Mouse (Mus musculus): ENCODE measurements around the gene Mamld1. TPM values are rescaled to one million over a fixed set of nuclear protein-coding genes. Genes with fewer than 3 reads are reported as not detected.
"Not testable (repeated sequence)": the region's sequence is repeated elsewhere in the genome, so short reads cannot be mapped to it uniquely, and the experiment has no call there.

Mamld1 gene
- polyA plus RNA-seq (2015; fragmentation: Nextera tagmentation; extraction: Ambion mirVana): 5.4 and 5.6 TPM in 2 replicates

DNA sequence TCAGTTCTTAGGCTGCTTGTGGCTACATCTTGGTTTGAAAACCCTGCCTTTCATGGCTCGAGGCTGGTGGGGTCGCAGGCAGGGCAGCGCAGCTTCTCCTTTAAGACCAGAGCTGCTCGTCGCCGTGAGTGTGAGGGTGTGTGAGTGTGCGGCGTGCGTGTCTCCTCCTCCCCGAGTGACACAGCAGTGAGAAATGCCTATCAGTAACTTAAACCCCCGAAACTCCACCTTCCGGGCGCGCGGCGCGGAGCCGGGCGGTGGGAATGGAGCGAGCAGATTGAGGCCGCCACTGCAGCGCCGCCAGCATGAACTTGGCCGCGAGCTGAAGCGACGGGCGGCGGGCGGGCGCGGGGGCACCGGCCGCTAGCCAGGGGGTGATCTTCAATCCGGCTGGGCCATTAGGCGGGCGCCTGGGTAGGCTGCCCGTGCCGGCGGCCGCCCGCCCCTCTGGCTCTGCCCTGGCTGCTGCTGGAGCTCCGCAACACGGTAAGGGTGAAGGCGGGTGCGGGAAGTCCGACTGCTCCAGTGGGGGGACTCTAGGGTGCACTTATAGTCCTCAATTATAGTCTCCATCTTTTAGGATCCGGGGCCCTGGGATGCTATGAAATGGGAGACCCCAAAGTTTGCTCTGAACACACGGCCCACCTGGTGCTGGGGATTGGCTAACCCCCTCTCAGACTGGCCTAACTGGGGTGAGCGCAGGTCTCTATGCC, at the start of gene Mamld1:
Gene Mamld1, plus strand, starts transcription at position 393 of the 713 bp plus-strand sequence.
- Histone ChIP-seq H3K27me3 (replicated peaks) (peaks cover 4% of the 10 kb centered on the region; the same call in 1 of the 2 replicates), H3K4me2 (peak within 1 kb of the TSS; percentile 69), H3K9ac (peak within 1 kb of the TSS; percentile 55), H3K27ac (peak within 1 kb of the TSS; percentile 82), H3K4me3 (peak within 1 kb of the TSS; percentile 58), H3K36me3 (replicated peaks) (no peaks in the 10 kb centered on the region), H3K4me1 (peaks cover 4% of the 10 kb centered on the region; the same call in 1 of the 2 replicates), H3K9me3 (no peaks in the 10 kb centered on the region)
- ATAC-seq (replicated peaks): peak; percentile 87
- WGBS: 19% methylated on average over 50 of the region's 50 CpGs

DNA sequence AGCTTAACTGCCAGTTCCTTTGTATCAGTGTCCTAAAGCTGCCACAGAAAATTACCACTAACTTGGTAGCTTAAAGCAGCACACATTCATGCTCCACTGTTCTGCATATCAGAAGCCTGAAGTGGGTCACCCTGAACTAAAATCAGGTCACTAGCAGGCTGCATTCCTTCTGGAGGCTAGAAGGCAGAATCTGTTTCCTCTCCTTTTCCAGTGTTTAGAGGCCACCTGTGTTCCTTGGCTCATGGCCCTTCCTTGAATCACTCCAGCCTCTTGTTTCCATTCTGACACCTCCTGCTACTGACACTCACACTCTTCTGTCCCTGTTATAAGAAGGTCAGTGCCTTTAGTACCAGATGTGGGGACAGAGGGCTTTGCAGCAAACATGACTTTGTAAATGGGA, 25.3 kb upstream of the Mamld1 start:
- H3K9ac ChIP-seq: no peak overlapping the region

DNA sequence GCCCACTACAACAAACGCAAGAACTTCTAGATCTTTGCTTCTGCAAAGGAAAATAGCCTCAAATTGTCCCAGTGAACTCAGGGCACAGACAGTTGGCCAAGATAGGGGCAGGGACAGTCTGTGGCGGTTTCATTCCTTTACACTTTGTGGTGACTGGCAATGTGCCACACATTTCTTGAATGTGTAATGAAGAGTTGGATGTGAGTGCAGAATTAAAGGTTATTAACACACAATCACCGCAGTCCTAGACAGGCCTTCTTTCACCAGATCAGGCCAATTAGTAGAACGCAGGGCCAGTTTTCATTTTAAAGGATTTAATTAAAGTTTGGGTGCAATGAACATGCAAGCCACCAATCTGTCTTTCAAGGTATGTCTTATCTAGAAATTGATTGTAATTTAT, 22.0 kb upstream of the Mamld1 start:
- no peak overlapping the region for H3K9ac ChIP-seq
- H3K4me1 ChIP-seq: no peaks in the 10 kb centered on the region
- H3K27ac ChIP-seq: no peak overlapping the region
- H3K27me3 ChIP-seq (replicated peaks): no peaks in the 10 kb centered on the region
- no peaks in the 10 kb centered on the region for H3K9me3 ChIP-seq
- H3K36me3 ChIP-seq (replicated peaks): no peaks in the 10 kb centered on the region
- ATAC-seq (replicated peaks): no peak
- no peak overlapping the region for H3K4me3 ChIP-seq
- H3K4me2 ChIP-seq: no peak overlapping the region
- 75% methylated on average over 4 of the region's 4 CpGs for WGBS

More for the DNA sequence above, 25.3 kb upstream of the Mamld1 start:
- Histone ChIP-seq H3K36me3 (replicated peaks) (no peaks in the 10 kb centered on the region), H3K9me3 (no peaks in the 10 kb centered on the region), H3K4me3 (no peak overlapping the region), H3K27ac (no peak overlapping the region), H3K4me2 (no peak overlapping the region), H3K4me1 (no peaks in the 10 kb centered on the region), H3K27me3 (replicated peaks) (no peaks in the 10 kb centered on the region)
- no peak for ATAC-seq (replicated peaks)

DNA sequence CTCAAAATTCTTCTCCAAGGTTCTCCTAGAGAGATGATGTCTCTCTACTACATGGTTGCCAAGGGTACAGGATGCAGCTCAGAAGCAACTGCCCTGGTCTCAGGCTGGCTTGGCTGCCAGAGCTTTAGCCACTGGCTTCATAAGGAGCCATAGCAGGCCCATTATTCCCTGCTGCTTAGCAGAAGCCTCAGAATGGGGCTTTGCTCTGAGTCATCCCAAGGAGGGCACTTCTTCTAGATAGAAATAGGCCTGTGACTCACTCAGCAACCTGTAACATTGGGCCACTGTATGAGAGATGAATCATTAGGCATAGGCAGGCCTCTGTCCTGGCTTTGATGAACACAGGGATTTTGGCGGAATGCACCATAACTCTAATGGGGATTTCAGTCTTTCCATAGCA, 21.1 kb upstream of the Mamld1 start:
- not testable (repeated sequence) for ATAC-seq (replicated peaks); H3K4me2 ChIP-seq; H3K27me3 ChIP-seq (replicated peaks); H3K27ac ChIP-seq; H3K9ac ChIP-seq; H3K4me3 ChIP-seq; H3K9me3 ChIP-seq; H3K4me1 ChIP-seq; H3K36me3 ChIP-seq (replicated peaks)
- 100% methylated on average over 1 of the region's 1 CpGs for WGBS

DNA sequence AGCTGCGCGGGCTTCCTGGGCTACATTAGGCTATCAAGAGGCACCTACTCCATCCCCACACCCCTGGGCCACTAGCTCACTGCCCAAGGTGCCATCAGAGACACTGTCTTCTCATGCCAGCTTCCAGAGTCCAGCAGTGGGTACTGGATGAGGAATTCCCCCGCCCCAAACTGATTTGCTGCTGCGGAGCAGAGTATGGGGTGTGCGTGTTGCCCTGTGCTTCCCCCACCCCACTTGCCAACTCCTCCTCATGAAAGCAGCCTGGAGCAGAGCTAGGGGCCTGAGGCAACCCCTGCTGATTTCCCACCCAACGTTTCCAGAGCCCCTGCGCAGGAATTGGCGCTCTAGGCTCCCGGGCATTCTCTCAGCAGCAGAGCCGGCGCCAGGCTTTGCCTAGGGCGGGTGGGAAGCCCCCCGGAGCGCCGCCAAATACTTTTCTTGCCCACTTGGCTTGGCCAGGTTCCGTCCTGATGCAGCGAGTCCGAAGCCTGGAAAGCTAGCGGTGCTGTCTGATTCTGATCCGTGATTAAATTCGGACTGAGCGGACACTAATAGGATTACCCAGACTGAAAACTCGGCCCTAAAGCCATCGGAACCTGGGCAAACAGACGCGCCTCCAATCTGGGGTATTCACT, 738 bp downstream of the Mamld1 start:
- H3K4me3 ChIP-seq: peak overlapping the region; percentile 58
- peak overlapping the region; percentile 55 for H3K9ac ChIP-seq
- H3K36me3 ChIP-seq (replicated peaks): no peaks in the 10 kb centered on the region
- 24% methylated on average over 26 of the region's 26 CpGs for WGBS
- no peaks in the 10 kb centered on the region for H3K9me3 ChIP-seq
- peak overlapping the region; percentile 69 for H3K4me2 ChIP-seq
- peaks cover 4% of the 10 kb centered on the region; the same call in 1 of the 2 replicates for H3K27me3 ChIP-seq (replicated peaks)
- H3K4me1 ChIP-seq: peaks cover 4% of the 10 kb centered on the region; the same call in 1 of the 2 replicates
- peak; percentile 24 for ATAC-seq (replicated peaks)
- peak overlapping the region; percentile 82 for H3K27ac ChIP-seq

DNA sequence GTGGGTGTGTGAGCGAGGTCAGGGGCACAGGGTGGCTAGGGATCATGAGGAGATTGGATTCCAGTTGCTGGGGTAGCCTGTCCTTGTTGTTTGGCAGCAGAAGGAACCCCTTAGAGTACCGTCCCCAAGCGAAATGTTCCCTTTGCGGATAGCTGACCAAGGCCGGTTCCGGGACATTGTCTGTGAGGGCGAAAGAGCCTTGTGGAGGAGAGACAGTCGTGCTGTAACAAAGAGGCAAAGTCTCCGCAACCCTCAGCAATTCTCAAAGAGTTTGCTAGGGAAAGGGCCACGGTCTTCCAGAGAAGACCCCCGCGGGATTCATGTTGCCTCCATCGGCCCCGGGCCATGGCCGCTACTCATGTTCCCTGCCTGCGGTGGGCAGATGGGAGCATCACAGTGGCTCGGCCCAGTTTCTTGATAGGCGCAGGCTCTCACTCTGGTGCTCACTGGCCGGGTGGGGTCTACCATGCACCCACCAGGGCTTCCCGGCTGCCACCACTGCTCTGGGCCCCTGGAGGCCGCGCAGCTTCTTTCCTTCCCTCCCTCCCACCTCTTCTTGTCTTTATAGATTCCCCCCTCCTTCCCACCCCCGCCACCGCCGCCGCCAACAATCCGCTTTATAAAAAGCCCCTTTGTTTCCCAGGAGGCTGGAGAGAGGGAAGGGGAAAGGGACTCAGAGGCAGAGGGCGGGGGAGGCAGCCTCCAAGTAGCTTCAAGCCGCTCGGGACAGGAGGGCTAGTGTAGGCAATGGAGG, 1.5 kb downstream of the Mamld1 start:
- Histone ChIP-seq H3K36me3 (replicated peaks) (no peaks in the 10 kb centered on the region), H3K27ac (peak overlapping the region; percentile 82), H3K9me3 (no peaks in the 10 kb centered on the region), H3K4me2 (peak overlapping the region; percentile 69), H3K27me3 (replicated peaks) (peaks cover 4% of the 10 kb centered on the region; the same call in 1 of the 2 replicates), H3K4me1 (peaks cover 4% of the 10 kb centered on the region; the same call in 1 of the 2 replicates), H3K9ac (peak overlapping the region; percentile 55), H3K4me3 (peak overlapping the region; percentile 58)
- WGBS: 23% methylated on average over 30 of the region's 30 CpGs
- peak; percentile 74 for ATAC-seq (replicated peaks)

DNA sequence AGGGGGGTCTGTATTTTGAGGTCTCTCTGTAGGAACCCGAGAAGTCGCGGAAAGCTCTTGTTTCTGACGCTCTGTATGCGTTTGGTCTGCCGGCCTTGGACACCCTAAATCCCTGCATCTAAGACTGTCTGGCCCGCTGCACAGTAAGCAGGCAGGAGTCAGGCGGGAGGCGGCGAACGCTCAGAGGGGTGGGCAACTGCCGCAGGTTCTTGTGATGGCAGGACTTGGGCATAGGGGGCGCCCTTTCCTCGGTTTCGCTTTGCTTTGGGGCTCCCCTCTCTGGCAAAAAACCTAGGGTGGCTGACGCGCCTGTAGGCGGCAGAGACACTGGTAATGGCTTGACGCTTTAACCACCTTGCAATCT, 2.0 kb downstream of the Mamld1 start:
- Histone ChIP-seq H3K27me3 (replicated peaks) (peaks cover 4% of the 10 kb centered on the region; the same call in 1 of the 2 replicates), H3K9me3 (no peaks in the 10 kb centered on the region), H3K27ac (peak overlapping the region; percentile 82), H3K4me2 (peak overlapping the region; percentile 69), H3K4me3 (peak overlapping the region; percentile 58), H3K4me1 (peaks cover 4% of the 10 kb centered on the region; the same call in 1 of the 2 replicates), H3K36me3 (replicated peaks) (no peaks in the 10 kb centered on the region), H3K9ac (peak overlapping the region; percentile 55)
- WGBS: 29% methylated on average over 19 of the region's 19 CpGs
- peak; percentile 77 for ATAC-seq (replicated peaks)

DNA sequence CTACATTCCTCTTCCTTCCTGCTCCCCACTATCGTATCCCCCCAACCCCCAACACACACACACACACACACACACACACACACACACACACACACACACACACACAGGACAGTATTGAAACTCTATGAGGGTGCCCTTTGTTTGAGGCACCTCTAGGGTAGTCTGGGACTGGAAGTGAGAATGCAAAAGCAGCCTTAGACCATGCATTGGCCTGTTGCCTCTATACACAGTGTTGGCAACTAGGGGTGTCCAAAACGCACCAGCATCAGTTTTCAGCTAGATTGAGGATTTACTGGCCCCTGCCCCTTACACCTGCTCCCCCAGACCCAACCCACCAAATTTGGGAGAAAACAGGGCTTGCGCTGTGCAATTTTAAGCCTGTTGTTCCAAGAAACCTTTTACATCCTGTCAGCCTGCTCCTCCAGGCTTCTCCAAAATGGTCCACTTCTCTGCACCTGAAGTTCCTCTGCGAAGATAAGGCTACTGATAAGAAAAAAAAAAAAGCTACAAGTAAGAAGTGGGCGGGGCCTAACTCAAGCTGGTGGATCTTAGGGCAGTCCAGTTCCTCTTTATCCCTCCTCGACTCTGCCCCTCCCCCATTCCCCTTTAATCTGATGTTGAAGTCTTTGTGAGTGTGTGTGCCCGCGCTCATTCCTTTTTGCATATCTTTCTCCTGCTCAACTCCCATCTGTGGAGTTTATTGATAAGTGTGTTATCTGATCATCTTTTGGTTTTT, 2.6 kb downstream of the Mamld1 start:
- H3K4me1 ChIP-seq: peaks cover 4% of the 10 kb centered on the region; the same call in 1 of the 2 replicates
- H3K9ac ChIP-seq: no peak overlapping the region
- peak overlapping the region; percentile 58 for H3K4me3 ChIP-seq
- H3K9me3 ChIP-seq: no peaks in the 10 kb centered on the region
- peak overlapping the region; percentile 82 for H3K27ac ChIP-seq
- H3K36me3 ChIP-seq (replicated peaks): no peaks in the 10 kb centered on the region
- 24% methylated on average over 8 of the region's 8 CpGs for WGBS
- H3K27me3 ChIP-seq (replicated peaks): peaks cover 4% of the 10 kb centered on the region; the same call in 1 of the 2 replicates
- H3K4me2 ChIP-seq: peak overlapping the region; percentile 69
- ATAC-seq (replicated peaks): peak; percentile 49

DNA sequence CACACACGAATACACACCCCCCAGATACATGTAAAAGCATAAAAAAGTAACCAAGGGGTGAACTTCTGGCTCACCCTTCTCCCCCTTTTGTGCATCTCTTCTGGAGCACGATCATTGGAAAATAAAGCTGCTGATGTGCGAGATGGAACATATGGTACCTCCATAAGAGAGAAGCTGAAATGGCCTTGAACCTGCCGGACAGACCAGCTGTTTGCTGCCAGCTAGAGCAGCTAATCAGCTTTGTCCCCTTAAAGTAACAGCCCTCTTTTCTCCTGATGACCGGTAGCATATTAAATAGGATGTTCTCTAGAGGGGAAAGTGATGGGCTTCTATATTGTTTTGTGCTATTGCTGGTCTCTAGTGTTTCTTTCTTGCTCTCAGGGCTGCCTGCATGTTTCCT, 3.2 kb downstream of the Mamld1 start:
- no peak for ATAC-seq (replicated peaks)
- WGBS: 32% methylated on average over 5 of the region's 5 CpGs
- H3K4me3 ChIP-seq: peak overlapping the region; percentile 58; the same call in 1 of the 2 replicates
- H3K4me2 ChIP-seq: peak overlapping the region; percentile 69
- H3K27ac ChIP-seq: no peak overlapping the region
- H3K9me3 ChIP-seq: no peaks in the 10 kb centered on the region
- H3K36me3 ChIP-seq (replicated peaks): no peaks in the 10 kb centered on the region
- H3K27me3 ChIP-seq (replicated peaks): no peaks in the 10 kb centered on the region
- H3K4me1 ChIP-seq: peaks cover 4% of the 10 kb centered on the region; the same call in 1 of the 2 replicates
- no peak overlapping the region for H3K9ac ChIP-seq

DNA sequence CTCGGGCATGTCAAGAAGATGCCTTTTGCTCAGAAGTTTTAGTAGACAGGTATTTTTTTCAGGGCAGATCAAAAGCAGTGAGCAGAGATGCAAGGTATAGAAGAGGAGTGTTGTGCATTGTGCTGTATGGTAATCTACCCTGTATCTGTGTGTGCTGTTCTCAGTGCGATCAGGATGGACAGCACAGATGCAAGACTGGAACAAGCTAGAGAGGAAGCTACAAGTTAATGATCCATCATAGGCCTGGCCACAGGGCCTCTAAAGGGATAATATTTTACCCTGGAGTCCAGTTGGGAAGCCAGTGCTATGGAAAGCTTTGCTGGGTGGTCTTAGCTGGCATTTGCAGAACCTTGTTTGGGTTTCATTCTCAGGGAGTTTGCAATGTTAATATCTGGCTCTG, 6.9 kb downstream of the Mamld1 start:
- no peak overlapping the region for H3K27ac ChIP-seq
- no peaks in the 10 kb centered on the region for H3K4me1 ChIP-seq
- WGBS: 83% methylated on average over 2 of the region's 2 CpGs
- no peaks in the 10 kb centered on the region for H3K27me3 ChIP-seq (replicated peaks)
- no peak overlapping the region for H3K4me2 ChIP-seq
- no peaks in the 10 kb centered on the region for H3K9me3 ChIP-seq
- no peak overlapping the region for H3K4me3 ChIP-seq
- H3K36me3 ChIP-seq (replicated peaks): no peaks in the 10 kb centered on the region
- no peak for ATAC-seq (replicated peaks)
- H3K9ac ChIP-seq: no peak overlapping the region

DNA sequence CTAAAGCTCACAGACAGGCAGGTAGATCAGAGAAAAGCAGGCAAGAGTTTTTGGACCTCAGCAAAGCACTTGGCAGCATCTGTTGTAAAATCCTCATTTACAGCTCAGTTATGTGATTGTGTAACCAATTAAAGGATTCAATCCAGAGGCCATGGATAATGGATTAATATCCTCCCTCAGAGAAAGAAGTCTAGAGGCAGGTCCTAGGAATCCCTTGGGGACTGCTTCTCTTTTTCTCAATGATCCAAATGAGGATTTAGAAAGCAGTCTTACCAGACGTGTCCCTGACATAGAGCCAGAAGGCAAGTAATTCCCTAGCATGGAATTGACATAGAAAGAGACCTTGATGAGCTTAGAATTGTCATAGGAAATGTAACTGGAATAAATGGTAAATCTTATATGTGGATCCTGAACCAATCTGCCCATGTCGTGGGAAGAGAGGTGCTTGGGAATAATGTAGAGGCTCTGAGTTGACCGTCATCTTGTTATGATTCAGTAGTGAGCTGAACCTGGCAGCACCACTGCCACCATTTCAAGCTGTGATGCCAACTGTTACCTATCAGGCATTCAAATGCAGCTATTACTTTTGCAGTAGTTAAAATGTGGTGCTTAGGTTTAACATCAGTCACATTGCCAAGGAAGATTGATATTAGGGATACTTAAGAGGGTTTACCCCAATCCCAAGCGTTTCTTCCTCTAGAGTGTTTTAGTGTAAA, 35.2 kb downstream of the Mamld1 start:
- peak; percentile 70; the same call in 1 of the 2 replicates for ATAC-seq (replicated peaks)

More for the DNA sequence above, 35.2 kb downstream of the Mamld1 start:
- 55% methylated on average over 4 of the region's 4 CpGs for WGBS
- Histone ChIP-seq H3K36me3 (replicated peaks) (no peaks in the 10 kb centered on the region), H3K4me3 (no peak overlapping the region), H3K27me3 (replicated peaks) (no peaks in the 10 kb centered on the region), H3K4me2 (no peak overlapping the region), H3K9me3 (no peaks in the 10 kb centered on the region), H3K27ac (no peak overlapping the region), H3K4me1 (no peaks in the 10 kb centered on the region), H3K9ac (no peak overlapping the region)
